Mouse (Mus musculus) mammary gland, adult 2 months (tissue): Measurements from ENCODE around the gene Ube2cbp. TPM values are rescaled to one million over a fixed set of nuclear protein-coding genes. Genes with fewer than 3 reads are reported as not detected.

Experiments
- polyA plus RNA-seq: library from polyadenylated mRNA; depleted of rRNA; stranded (reverse); fragments of >200 nt; gene quantifications from 2 replicates; pipeline ENCODE4 v1.2.3, GENCODE M21; 2012; ENCODE audit warnings: low replicate concordance; rRNA removed

Ube2cbp gene
- 1.0 TPM in 2 replicates for polyA plus RNA-seq

GRCm38 (mm10) chr9:86464151-86465105 lies at the start of gene Ube2cbp:
TSS of gene Ube2cbp (minus strand) at chr9:86464950.

GRCm38 (mm10) chr9:86466990-86467870 lies 2.5 kb upstream of the Ube2cbp start, which contains the start of gene Dop1a:
TSS of gene Dop1a (plus strand) at chr9:86467154.

Other genes starting within 250 kb of the Ube2cbp start
- 9.0 and 16.5 TPM in 2 replicates for gene Dop1a, start 2.2 kb upstream of the Ube2cbp start, polyA plus RNA-seq
- gene Pgm3, start 106.9 kb upstream of the Ube2cbp start, polyA plus RNA-seq = 2.7 and 6.5 TPM in 2 replicates
- 0.88 and 1.1 TPM in 2 replicates for gene Rwdd2a, start 107.0 kb upstream of the Ube2cbp start, polyA plus RNA-seq
- gene Me1, start 231.0 kb upstream of the Ube2cbp start, polyA plus RNA-seq = 357 and 546 TPM in 2 replicates